Mouse (Mus musculus): ENCODE measurements around the gene Cib1.

The Cib1 gene

GRCm38 (mm10) chr7:80200963-80201539 is 31.6 kb downstream of the Cib1 start:
- no peak for DNase-seq (ENCODE audit: low spot score)

DNA sequence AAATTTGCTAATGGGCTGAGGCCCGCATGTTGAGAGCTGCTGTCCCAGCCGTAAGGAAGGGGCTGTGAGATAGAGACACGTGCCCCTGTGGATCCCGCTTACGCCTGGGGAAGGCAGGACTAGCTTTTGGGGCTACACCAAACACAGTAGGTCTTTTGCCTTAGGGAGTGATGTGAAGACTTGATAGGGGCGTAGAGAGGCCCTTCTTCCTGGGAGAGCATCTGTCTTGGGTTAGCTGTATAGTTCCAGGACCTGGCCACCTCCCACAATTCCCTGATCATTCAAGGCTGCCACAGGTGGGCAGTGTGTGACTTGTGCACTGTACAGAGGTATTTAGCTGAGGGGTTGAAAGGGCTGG is 32.0 kb downstream of the Cib1 start:
- no peak for DNase-seq (ENCODE audit: low spot score)

GRCm38 (mm10) chr7:80199851-80200587 is 32.6 kb downstream of the Cib1 start:
- no peak for DNase-seq (ENCODE audit: low spot score)

DNA sequence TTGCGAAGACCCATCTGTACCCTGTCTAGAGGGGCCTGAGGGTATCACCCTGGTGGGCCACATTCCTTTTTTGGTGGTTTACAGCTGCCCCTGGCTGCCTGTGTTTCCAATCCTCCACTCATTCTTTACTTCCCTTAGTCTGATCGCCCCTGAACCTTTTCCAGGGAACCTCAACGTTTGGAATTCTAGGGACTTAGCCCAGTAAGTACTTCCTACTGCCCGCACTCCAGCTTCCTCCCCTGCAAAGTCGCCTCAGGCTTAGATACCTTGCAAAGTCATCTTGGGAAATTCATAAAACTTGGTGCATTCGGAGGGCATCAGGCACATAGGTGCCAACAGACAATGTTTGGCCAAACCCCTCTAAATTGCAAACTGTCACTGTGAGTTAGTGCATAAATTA is 33.3 kb downstream of the Cib1 start:
- no peak for DNase-seq (ENCODE audit: low spot score)

- no peak for DNase-seq (ENCODE audit: low spot score)
Measured at GRCm38 (mm10) chr7:80198863-80199262, 33.8 kb downstream of the Cib1 start.

- DNase-seq (ENCODE audit: low spot score): peak; percentile 85
Measured at GRCm38 (mm10) chr7:80197941-80198778, 34.5 kb downstream of the Cib1 start.

DNA sequence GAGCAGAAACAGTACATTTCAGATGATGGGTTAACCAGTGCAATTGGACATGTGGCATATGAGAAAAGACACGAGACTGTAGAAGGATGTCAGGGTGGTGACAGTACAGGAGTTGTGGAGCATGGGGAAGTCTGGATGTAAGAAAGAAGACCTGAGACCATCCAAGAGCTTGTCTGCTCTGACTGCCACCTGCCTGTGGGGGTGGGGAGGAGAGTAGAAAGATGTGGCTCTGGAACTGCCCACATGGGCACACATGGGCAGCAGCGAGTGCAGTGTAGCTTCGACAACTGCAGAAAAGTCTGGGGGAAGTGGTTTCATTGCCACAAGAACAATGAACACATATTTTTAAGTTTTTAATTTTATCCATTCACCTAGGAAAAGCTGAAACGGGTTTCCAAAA is 35.2 kb downstream of the Cib1 start:
- peak; percentile 30 for DNase-seq (ENCODE audit: low spot score)

DNA sequence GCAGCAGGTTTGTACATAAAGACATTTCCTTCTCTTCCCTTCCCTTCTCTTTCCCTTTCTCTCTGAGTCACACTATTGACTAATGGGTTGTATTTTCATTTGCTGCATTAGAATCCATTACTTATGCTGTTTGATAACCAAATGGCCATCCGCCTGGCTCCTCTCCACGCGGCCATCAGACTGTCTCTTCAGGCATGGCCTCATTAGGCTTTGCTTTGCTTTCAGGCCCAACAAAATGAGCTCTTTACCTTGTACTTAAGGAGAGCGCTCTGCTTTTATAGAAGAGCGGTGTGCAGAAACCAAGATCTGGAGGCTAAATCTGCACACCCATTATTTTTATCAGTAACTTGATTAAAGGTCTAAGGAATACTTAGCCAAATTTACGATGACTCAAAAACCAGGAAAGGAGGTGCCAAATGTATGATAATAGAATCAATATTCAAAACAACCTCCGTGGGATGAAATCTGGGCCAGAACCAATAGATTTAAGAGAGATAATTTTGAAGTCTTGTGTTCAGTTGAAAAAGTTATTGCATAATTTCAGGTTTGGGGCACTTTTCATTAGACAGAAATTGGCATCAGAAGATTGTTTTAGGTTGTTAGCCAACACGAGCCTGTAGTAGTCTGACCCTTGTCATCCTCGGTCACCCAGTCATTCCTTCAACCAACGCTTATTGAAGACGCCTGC is 36.9 kb downstream of the Cib1 start:
- DNase-seq (ENCODE audit: low spot score): no peak

- no peak for DNase-seq (ENCODE audit: low spot score)
Measured at GRCm38 (mm10) chr7:80195146-80195545, 37.5 kb downstream of the Cib1 start.

- DNase-seq (ENCODE audit: low spot score): no peak
Measured at GRCm38 (mm10) chr7:80193941-80194739, 38.5 kb downstream of the Cib1 start.

- peak; percentile 90 for DNase-seq (ENCODE audit: low spot score)
Measured at GRCm38 (mm10) chr7:80192226-80193061, 40.2 kb downstream of the Cib1 start.

DNA sequence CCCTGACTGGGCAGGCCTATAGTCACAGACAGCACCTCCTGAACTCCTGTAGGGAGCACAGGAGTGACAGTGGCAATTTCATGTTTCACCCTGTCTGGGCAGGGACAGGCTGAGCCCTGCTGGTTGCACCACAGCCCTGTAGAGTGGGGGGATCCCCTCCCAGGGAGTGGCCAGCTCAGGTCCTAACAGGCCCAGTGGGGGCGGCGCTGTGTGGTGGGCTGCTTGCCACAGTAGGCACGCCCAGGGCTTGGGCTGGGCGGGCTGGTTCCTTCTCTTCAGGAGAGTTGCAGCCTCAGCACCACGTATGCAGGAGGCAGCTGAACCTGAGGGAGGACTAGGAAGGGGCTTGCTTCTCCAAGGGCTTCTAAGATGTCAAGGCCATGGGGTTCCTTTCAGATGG is 41.2 kb downstream of the Cib1 start:
- DNase-seq (ENCODE audit: low spot score): no peak

- no peak for DNase-seq (ENCODE audit: low spot score)
Measured at GRCm38 (mm10) chr7:80189147-80189933, 43.3 kb downstream of the Cib1 start.

GRCm38 (mm10) chr7:80188579-80189125 is 44.0 kb downstream of the Cib1 start:
- no peak for DNase-seq (ENCODE audit: low spot score)

DNA sequence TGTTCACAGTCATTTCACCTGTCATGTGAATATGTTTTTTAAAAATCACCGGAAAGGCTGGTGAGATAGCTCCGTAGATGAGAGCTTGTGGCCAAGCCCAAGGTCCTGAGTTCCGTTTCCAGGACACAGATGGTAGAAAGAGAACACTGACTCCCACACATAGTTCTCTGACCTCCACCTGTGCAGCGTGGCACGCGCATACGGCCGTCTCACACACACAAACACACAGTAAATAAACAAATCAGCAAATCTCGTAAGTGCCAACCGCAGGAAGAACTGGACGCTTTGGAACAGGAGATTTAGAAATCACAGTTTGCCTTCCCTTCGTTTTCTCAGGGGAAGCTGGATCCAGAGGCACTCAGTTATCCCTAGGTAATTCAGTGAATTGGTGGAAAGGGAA is 45.1 kb downstream of the Cib1 start:
- no peak for DNase-seq (ENCODE audit: low spot score)

DNA sequence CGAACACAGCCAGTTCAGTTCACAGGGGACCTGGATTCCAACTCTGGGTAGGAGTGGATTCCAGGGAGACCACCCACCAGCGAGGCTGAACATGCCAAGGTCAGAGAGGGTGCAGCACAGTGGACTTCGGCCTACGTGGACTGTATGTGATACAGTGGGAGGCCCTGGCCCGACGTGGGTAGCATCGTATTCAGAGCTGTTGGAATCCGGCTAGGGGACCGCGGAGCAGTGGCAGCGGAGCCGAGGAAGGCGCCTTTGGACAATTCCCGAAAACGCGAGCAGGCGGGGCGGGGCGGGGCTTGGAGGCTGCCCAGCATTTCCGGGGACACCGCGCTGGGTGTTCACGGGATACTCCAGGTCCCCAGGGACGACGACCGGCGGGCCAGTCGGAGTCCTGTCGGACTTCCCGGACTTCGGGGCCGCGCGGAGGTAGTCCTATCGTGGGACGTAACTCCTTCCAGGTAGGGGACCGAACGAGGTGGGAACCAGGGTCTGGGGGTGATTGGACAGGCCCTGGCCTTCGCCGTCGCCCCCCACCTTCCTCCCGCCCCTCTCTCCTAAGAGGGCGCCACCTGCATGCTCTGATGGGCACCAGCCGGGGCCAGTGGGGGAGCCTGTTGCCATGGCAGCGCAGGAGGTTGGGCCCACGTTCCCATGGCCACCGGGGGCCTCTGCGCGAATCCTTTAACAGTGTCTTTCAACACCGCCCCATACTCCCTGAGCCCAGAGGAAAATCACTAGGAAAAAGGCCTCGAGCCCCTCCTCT is 45.9 kb downstream of the Cib1 start, which contains the start of gene Sema4b:
Gene Sema4b, plus strand, starts transcription at position 311 of the 766 bp plus-strand sequence.
- peak; percentile 93 for DNase-seq (ENCODE audit: low spot score)

DNA sequence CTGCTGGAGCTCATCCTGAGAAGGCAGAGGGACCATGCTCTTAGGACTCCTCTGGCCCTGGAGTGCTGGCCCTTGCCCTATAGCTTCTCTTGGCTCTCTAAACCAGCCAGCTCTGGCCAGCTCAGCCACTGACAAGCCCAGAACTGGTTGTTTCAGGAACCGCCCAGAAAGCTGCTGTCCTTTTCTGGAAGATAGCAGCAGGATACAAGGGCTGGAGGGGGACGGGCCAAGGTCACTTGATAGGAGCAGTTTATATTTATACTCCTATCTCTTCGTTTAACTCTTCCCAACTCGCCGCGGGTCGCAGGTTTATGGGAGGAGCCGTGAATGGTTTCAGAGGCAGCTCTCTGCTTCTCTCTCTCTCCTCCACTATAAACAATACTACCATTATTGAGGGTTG is 46.6 kb downstream of the Cib1 start:
- DNase-seq (ENCODE audit: low spot score): no peak

DNA sequence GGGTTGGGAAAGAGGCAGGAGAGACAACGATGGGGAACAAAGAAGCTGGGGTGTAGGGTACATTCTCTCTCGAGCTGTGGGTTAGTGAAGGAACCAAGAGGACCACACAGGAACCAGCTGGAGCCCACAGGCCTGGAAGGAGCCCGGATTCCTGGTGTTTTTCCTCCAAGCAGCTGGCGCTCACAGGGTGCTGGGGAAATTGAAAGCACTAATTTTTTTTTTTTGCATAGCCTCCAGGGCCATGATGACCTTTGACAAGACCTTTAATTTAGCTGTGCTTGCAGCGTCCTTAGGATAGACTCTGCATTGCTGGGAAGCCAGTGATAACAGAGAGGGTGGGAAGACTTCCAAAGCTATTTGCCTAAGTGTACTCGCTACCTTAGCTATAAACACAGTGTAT is 47.6 kb downstream of the Cib1 start:
- DNase-seq (ENCODE audit: low spot score): no peak

DNA sequence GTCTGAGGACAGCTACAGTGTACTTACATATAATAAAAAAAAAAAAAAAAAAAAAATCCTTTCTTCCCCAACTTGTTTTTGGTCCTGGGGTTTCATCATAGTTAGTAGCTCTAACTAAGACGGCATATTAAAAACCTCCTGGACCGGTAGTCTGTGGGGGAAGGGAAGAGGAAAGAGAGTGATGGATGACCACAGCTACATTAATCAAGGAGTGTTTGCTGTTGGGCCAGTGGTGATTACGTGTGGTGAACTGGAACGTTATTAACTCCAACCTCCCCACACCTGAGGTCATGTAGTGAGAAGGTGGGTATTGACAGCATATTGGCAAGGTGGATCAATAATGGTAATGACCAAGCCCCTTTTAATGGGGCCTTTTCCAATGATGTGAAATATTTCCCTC is 48.1 kb downstream of the Cib1 start:
- DNase-seq (ENCODE audit: low spot score): no peak

Data from retina, embryonic 14.5 days (tissue).